Mouse (Mus musculus): Measurements from ENCODE around the gene Dag1. TPM values are rescaled to one million over a fixed set of nuclear protein-coding genes. Genes with fewer than 3 reads are reported as not detected.
A peak's percentile ranks its signal among the peaks of the same experiment; 100 is the strongest.
"Not testable (repeated sequence)": the region's sequence is repeated elsewhere in the genome, so short reads cannot be mapped to it uniquely, and the experiment has no call there.

The Dag1 gene
- total RNA-seq, 2 experiments from 2014 or later = 3.8 to 16.1 TPM

- ATAC-seq (replicated peaks; ENCODE audit: poor library complexity) = no peak
Observed at GRCm38 (mm10) chr9:108232908-108233307, 30.9 kb downstream of the Dag1 start.

- no peak for ATAC-seq (replicated peaks; ENCODE audit: poor library complexity)
Observed at GRCm38 (mm10) chr9:108227911-108228649, 35.7 kb downstream of the Dag1 start.

- ATAC-seq (replicated peaks; ENCODE audit: poor library complexity) = no peak
Observed at GRCm38 (mm10) chr9:108225166-108225565, 38.6 kb downstream of the Dag1 start.

- ATAC-seq (replicated peaks; ENCODE audit: poor library complexity) = no peak
Observed at GRCm38 (mm10) chr9:108223633-108224032, 40.1 kb downstream of the Dag1 start.

GRCm38 (mm10) chr9:108221566-108221965 lies 42.2 kb downstream of the Dag1 start:
- no peak for ATAC-seq (replicated peaks; ENCODE audit: poor library complexity)

GRCm38 (mm10) chr9:108220380-108220774 lies 43.4 kb downstream of the Dag1 start:
- ATAC-seq (replicated peaks; ENCODE audit: poor library complexity) = no peak

- ATAC-seq (replicated peaks; ENCODE audit: poor library complexity) = no peak
Observed at GRCm38 (mm10) chr9:108219766-108220379, 43.9 kb downstream of the Dag1 start.

GRCm38 (mm10) chr9:108217936-108218543 lies 45.7 kb downstream of the Dag1 start:
- no peak for ATAC-seq (replicated peaks; ENCODE audit: poor library complexity)

- ATAC-seq (replicated peaks; ENCODE audit: poor library complexity) = no peak
Observed at GRCm38 (mm10) chr9:108217406-108217805, 46.4 kb downstream of the Dag1 start.

- ATAC-seq (replicated peaks; ENCODE audit: poor library complexity) = no peak
Observed at GRCm38 (mm10) chr9:108213105-108213504, 50.7 kb downstream of the Dag1 start.

GRCm38 (mm10) chr9:108212426-108212825 lies 51.3 kb downstream of the Dag1 start:
- no peak for ATAC-seq (replicated peaks; ENCODE audit: poor library complexity)

- ATAC-seq (replicated peaks; ENCODE audit: poor library complexity) = no peak
Observed at GRCm38 (mm10) chr9:108205571-108205901, 58.2 kb downstream of the Dag1 start.

GRCm38 (mm10) chr9:108204884-108205570 lies 58.7 kb downstream of the Dag1 start:
- no peak for ATAC-seq (replicated peaks; ENCODE audit: poor library complexity)

GRCm38 (mm10) chr9:108203015-108203414 lies 60.7 kb downstream of the Dag1 start:
- peak; percentile 56 for ATAC-seq (replicated peaks; ENCODE audit: poor library complexity)

GRCm38 (mm10) chr9:108202169-108202568 lies 61.6 kb downstream of the Dag1 start:
- ATAC-seq (replicated peaks; ENCODE audit: poor library complexity) = no peak

GRCm38 (mm10) chr9:108201160-108201559 lies 62.6 kb downstream of the Dag1 start:
- ATAC-seq (replicated peaks; ENCODE audit: poor library complexity) = peak; percentile 94

- ATAC-seq (replicated peaks; ENCODE audit: poor library complexity) = no peak
Observed at GRCm38 (mm10) chr9:108198621-108199020, 65.1 kb downstream of the Dag1 start.

- no peak for ATAC-seq (replicated peaks; ENCODE audit: poor library complexity)
Observed at GRCm38 (mm10) chr9:108196920-108197677, 66.7 kb downstream of the Dag1 start.

- not testable (repeated sequence) for ATAC-seq (replicated peaks; ENCODE audit: poor library complexity)
Observed at GRCm38 (mm10) chr9:108196222-108196621, 67.5 kb downstream of the Dag1 start.

GRCm38 (mm10) chr9:108189787-108190679 lies 73.7 kb downstream of the Dag1 start, which contains the start of gene Bsn:
TSS of gene Bsn (minus strand) at chr9:108190384.
- peak; percentile 85 for ATAC-seq (replicated peaks; ENCODE audit: poor library complexity)
